Mouse (Mus musculus) embryo, embryonic 10 days (tissue): ENCODE measurements around the gene Ogfod1.
A peak's percentile ranks its signal among the peaks of the same experiment; 100 is the strongest.

Source experiments
- DNase-seq: peaks from one replicate; pipeline ENCODE4 v3.0.0-alpha.2; 2015; ENCODE audit warnings: low spot score

Gene Ogfod1

DNA sequence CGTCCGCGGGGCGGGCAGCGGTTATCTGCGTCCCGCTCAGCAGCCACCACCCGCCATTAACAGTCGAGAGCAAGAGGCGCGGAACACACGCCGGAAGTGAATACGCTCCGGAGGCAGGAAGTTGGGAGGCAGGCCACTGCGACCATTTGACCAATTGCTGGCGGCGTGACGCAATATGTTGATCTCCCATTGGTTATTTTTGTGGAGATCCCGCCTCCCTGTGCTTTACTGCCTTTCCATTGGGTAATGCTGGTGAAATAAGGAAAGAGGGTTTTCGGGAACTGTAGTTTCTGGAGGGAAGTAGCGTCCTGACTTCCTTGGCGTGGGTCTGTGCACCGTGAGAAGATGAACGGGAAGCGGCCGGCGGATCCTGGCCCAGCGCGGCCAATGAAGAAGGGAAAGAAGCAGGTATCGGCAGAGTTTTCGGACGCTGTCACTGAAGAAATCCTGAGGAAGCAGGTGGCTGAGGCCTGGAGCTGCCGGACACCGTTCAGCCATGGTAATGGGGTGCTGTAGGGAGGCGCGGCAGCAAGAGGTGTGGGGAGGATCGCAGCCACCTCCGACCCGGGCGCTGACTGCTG is at the start of gene Ogfod1, which contains the start of gene Nudt21:
Ogfod1 (plus strand) TSS at position 255 of the 581 bp plus-strand sequence.
Nudt21 (minus strand) TSS at position 88 of the 581 bp plus-strand sequence.
- peak; percentile 98 for DNase-seq

DNA sequence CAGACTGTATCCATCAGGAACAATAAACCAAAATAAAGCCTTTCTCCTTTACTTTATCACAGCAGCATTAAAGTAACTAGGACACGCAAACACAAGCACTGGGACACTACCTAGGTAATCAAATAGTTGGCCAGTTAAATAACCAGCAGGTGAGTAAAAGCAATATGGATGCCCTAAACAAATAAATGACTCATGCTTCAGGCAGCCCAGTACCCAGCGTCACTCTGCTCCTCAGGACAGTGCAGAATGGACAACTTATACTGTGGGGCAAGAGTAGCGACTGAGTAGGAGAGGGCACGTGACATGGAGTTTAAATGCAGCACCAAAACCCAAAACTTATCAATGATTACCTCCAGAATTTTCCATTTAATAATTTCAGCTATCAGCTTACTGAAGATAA is 47.3 kb upstream of the Ogfod1 start:
- DNase-seq, result no peak

GRCm38 (mm10) chr8:93998961-93999360 is 38.0 kb upstream of the Ogfod1 start:
- DNase-seq, result no peak

- no peak for DNase-seq
Observed at GRCm38 (mm10) chr8:94004139-94004538, 32.9 kb upstream of the Ogfod1 start.

DNA sequence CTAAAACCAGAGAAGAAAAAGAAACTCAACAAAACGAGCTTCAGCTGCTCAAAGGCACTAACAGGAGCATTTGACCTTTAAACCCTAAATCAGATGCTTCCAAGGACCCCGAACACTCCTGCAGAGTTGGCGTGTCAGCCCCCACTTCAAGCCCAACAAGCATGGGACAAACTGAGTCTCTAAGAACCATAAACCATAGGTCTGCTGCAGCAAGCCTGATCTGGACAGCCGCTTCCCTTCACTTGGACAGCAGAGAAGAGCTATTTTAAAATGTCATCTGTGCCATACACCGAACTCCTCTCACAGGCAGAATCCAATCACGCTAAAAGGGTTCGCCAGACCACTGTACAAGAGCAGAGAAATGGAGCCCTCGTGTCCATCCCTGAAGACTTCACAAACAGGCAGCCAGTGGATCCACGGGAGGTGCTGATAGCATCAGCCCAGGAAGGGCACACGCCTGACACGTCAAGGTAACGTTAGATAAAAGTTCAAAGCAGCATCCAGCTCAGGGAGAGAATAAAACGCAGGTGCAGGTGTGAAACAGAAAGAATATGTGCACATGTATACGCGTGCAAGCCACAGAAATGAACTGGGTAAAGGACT is 27.7 kb upstream of the Ogfod1 start:
- DNase-seq, result no peak

DNA sequence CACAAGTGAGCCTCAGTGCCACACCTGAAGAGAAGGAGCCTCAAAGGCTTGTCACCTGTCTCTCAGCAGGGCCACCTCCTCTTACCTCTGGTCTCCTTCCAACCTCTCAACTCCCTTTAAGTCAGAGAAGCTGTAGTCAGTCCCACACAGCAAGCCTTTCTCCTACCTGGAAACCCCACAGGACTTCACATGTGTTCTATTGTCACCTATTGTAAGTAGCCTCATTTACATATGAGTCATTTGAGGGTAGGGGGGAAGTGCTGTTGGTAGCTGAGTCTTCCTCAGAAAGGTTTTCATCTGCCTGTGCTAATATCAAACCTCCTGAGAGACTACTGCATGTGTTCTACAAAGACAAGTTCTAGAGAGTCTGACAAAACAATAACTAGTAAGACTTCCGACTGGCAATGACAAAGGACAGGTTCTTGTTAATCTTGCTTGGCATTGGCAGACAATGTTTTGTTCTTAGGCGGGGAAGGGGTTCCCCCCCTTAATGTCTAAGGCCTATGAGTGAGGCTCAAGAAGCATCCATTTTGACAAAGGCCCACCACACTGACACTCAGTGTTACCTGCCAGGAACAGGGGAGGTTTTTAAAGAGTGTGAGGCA is 26.8 kb upstream of the Ogfod1 start:
- no peak for DNase-seq

DNA sequence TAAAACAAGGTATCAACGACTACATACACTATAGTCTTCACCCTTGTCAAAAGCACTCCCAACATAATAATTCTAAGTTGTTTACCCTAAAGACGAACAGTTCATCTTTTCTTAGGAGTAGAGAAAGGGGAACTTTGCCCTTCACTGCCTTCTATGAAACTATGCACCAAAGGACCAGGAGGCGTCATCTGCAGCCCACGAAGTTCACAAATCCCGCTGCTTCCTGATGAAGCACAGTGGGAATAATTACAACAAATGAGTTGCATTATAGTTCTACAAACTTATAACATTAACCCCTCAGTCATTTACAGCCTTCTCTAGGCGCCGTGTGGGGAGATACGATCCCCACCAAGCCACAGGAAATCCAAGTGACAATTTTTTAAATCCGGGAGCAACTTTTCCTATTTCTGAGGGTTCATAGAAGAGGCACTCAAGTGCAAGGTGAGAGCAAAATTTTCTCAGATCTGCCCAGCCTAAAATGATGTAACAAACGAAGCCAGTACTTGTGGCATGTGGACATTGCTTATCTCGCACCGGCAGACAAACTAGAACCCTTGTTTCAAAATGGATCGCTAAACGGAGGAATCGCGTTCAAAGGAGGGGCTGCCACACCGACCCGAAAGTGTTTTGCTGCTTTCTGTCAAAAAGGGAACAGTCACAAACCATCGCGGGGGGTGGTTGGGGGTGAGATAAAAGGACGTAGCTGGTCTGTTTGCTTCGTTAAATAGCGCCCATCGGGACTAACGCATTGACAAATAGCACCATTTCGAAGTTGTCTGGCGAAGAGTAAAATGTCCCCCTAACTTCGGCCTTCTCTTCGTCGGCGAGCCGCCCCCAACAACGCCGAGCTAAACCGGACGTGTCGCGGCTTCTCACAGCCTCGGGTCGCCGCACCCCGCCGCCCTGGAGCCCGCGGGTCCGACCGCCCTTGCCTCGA is 25.7 kb upstream of the Ogfod1 start:
- peak; percentile 29 for DNase-seq

DNA sequence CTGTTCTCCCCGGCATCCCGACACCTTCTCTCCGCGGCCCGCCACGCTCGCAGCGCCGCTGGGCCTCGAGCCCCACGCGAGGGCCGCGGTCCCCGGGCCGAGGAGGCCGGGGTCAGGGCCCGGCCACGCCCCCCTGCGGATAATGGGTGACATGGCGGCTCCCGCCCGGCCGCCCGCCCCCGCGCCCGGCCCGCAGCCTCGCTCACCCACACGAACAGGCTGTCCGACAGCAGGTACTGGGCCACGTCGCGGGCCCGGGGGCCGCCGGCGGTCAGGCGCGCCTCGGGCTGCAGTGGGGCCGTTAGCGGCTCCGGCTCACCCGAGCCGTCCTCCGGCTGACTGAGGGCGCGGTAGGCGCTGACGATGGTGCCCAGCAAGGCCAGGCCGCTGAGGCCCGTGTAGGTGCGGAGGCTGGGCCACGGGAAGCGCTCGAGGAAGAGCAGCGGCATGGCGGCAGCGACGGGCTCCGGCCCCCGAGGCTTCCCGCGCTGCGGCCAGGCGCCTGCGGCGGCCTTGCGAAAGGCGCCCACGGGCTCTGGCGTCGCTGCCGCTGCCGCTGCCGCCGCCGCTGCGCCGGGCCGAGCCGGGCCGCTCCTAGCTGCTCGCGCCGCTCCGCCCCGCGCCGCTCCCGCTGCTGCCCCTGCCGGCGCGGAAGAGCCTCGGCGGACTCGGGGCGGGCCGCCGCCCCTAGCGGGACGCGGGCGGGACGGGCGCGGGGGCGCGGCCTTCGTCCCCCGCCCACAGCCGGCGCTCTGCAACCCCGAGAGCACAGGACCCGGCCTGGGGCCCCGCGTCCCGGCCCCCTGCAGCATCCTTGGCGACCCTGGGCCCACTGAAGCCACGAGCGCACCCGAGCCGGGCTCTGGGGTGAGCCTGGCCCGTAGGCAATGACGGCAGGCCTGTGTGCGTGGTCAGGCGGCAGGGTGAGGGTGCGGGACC is 24.7 kb upstream of the Ogfod1 start, which contains the start of gene Amfr:
Amfr (minus strand) TSS at position 830 of the 939 bp plus-strand sequence.
- peak; percentile 73 for DNase-seq

- DNase-seq, result no peak
Observed at GRCm38 (mm10) chr8:94013026-94013612, 23.9 kb upstream of the Ogfod1 start.

DNA sequence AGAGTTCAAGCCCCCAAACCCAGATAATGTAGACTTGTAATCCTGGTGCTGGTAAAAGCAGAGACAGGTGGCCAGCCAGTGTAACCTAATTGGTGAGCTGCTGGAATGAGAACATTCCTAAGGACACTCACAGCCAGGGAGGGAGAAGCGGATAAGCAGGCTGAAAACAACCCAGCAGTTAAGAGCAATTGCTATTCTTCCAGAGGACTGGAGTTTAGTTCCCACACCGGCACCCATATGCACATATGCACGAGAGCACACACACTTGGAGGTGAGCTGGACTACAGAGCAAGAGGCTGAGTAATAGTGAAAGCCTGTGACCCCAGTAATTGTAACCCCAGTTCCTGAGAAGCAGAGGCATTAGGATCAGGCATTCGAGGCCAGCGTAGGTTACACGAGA is 13.1 kb upstream of the Ogfod1 start:
- no peak for DNase-seq

DNA sequence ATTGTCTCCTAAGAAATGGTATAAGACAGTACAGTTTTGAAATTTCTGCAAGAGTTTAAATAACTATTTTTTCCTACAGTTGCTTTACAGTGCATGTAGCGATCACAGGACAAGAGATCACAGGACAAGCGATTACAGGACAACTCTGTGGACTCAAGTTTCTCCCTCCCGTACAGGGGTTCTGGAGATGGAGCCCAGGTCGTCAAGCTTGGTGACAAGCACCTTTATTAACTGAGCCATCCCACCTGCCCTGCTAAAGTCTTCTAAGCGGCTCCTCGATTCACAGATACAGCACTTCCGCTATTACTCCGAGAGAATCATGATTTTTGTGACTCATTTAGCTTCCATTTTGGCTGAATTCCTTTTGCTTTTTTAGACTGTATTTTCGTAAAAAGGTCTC is 7.3 kb upstream of the Ogfod1 start:
- DNase-seq, result no peak

GRCm38 (mm10) chr8:94033601-94034000 is 3.4 kb upstream of the Ogfod1 start:
- no peak for DNase-seq

DNA sequence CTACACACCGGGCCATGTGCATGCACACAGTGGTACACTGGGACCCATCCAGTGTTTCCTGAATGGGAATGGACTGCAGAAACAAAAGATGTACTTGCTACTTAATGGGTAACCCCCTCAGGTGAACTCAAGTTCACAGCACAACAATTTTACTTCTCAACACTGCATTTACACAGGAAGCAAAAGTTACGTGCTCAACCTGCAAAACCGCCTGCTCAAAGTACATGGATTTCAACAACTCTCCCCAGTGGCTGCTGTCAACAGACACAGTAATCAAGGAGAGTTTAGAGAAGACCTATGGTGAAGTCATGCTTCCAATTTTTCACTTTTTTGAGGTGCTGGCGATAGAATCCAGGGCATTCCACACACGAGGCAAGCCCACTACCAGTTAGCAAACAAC is 1.8 kb upstream of the Ogfod1 start:
- DNase-seq, result no peak

DNA sequence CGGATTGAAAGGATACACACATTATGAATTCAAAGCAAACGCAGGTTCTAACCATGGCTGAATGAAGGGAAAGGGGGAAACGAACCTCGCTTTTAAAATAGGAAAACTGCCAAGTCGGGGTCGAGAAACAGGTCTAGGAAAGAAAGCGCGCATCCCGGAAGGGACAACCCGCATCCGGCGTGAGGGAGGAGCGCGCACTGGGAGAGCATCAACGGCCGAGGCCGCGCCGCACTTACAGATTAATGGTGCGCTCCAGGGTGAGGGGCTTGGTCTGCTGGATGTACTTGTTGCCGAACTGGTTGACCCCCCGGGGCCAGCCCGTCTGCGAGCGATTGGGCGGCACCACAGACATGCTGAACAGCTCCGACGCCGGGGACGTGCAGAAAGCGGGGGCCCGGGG is 457 bp upstream of the Ogfod1 start:
- DNase-seq, result peak; percentile 90

GRCm38 (mm10) chr8:94037806-94038205 is 808 bp downstream of the Ogfod1 start:
- no peak for DNase-seq

DNA sequence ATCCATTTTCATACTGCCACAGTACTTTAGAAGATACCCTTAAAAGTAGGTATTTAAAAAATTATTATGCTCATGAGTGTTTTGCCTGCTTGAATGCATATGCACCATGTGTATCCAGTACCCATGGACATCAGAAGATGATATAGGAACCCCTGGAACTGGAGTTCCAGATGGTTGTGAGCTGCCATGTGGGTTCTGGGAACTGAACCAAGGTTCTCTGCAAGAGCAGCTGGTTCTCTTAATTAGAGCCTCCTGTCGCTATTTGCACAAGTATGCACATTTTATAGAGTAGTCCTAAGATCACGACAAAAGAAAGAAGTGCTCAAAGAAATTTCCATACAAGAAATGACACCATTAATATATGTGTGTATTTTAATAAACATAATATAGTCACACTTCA is 10.8 kb downstream of the Ogfod1 start:
- no peak for DNase-seq

GRCm38 (mm10) chr8:94052696-94053095 is 15.7 kb downstream of the Ogfod1 start:
- no peak for DNase-seq

GRCm38 (mm10) chr8:94057157-94057854 is 20.3 kb downstream of the Ogfod1 start:
- DNase-seq, result peak; percentile 53

GRCm38 (mm10) chr8:94066121-94066863 is 29.3 kb downstream of the Ogfod1 start:
- DNase-seq, result peak; percentile 54

DNA sequence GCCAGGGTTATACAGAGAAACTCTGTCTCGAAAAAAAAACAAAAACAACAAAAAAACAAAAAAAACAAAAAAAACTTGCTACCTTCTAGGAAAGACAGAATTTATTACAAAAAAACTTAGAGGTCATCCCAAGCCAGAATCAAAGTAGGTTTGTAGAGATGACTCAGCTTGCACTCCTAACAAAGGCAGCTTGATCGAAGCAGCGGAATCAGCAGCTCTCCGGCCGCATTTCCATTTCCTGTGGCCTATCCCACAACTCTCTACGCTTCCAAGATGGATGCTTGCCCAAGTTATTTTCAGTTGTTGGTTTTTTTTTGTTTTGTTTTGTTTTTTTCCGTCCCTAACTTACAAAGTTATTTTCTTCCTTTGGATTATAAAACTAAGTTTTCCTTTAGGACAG is 31.8 kb downstream of the Ogfod1 start:
- DNase-seq, result no peak
